Mouse (Mus musculus): Measurements from ENCODE around the gene Gm6710. TPM values are rescaled to one million over a fixed set of nuclear protein-coding genes. Genes with fewer than 3 reads are reported as not detected.
"Not testable (repeated sequence)": the region's sequence is repeated elsewhere in the genome, so short reads cannot be mapped to it uniquely, and the experiment has no call there.

Gene Gm6710
- total RNA-seq (2015; ENCODE audit: low replicate concordance) (1.7 and 7.9 TPM in 2 replicates), total RNA-seq (2017; ENCODE audit: low replicate concordance) (5.0 TPM in 1 of 2 replicates, not detected in the other)

- ATAC-seq (replicated peaks; ENCODE audit: low FRiP score, poor library complexity, severe bottlenecking), result not testable (repeated sequence)
Observed at GRCm38 (mm10) chr2:175869024-175869423, at the start of gene Gm6710. Gene Gm6710 (plus strand): TSS chr2:175869219.

Other genes with a start within 250 kb of the Gm6710 start
- gene Gm11007, start 225.2 kb upstream of the Gm6710 start, total RNA-seq (2015; ENCODE audit: low replicate concordance), result not detected in 2 replicates
- 0.76 TPM in 1 of 2 replicates, not detected in the other for gene Gm11007, start 225.2 kb upstream of the Gm6710 start, total RNA-seq (2017; ENCODE audit: low replicate concordance)
- gene Zfp969, start 165.6 kb upstream of the Gm6710 start, total RNA-seq (2015; ENCODE audit: low replicate concordance), result 4.6 TPM in 1 of 2 replicates, not detected in the other
- gene Zfp969, start 165.6 kb upstream of the Gm6710 start, total RNA-seq (2017; ENCODE audit: low replicate concordance), result not detected in 2 replicates
- not detected in 2 replicates for gene Gm2007, start 127.7 kb upstream of the Gm6710 start, total RNA-seq (2015; ENCODE audit: low replicate concordance)
- gene Gm2007, start 127.7 kb upstream of the Gm6710 start, total RNA-seq (2017; ENCODE audit: low replicate concordance), result 0.76 TPM in 1 of 2 replicates, not detected in the other
- not detected in 2 replicates for gene Gm14288, start 68.1 kb upstream of the Gm6710 start, total RNA-seq (2015; ENCODE audit: low replicate concordance)
- gene Gm14288, start 68.1 kb upstream of the Gm6710 start, total RNA-seq (2017; ENCODE audit: low replicate concordance), result not detected in 2 replicates
- gene Zfp966, start 61.9 kb downstream of the Gm6710 start, total RNA-seq (2015; ENCODE audit: low replicate concordance), result 1.7 and 3.2 TPM in 2 replicates
- 2.0 and 3.2 TPM in 2 replicates for gene Zfp966, start 61.9 kb downstream of the Gm6710 start, total RNA-seq (2017; ENCODE audit: low replicate concordance)
- gene Gm2026, start 96.1 kb downstream of the Gm6710 start, total RNA-seq (2015; ENCODE audit: low replicate concordance), result 10.8 TPM in 1 of 2 replicates, not detected in the other
- 0.64 and 2.7 TPM in 2 replicates for gene Gm2026, start 96.1 kb downstream of the Gm6710 start, total RNA-seq (2017; ENCODE audit: low replicate concordance)

All from erythroid progenitor cell, adult 5-6 weeks (primary cell).